Mouse (Mus musculus) midbrain, embryonic 10.5 days (tissue): ENCODE results near the gene Akr1cl. TPM values are rescaled to one million over a fixed set of nuclear protein-coding genes. Genes with fewer than 3 reads are reported as not detected.

ENCODE experiments used
- DNase-seq: peaks from one replicate; pipeline ENCODE4 v3.0.0-alpha.2; 2017; ENCODE audit warnings: low spot score
- H3K27ac ChIP-seq: fragments of 300-500 bp; sonication (generic); replicated peaks from 2 replicates; pipeline ENCODE4 v1.5.1; 2016; ENCODE audit warnings: mild to moderate bottlenecking
- H3K27me3 ChIP-seq: fragments of 300-500 bp; sonication (generic); 2 replicates; pipeline ENCODE4 v1.6.1; 2016; ENCODE audit warnings: low read depth, mild to moderate bottlenecking; ENCODE audit not compliant: poor library complexity, severe bottlenecking
- H3K36me3 ChIP-seq: fragments of 300-500 bp; sonication (generic); 2 replicates; pipeline ENCODE4 v1.6.1; 2016; ENCODE audit warnings: mild to moderate bottlenecking, moderate library complexity
- H3K4me1 ChIP-seq: fragments of 300-500 bp; sonication (generic); 2 replicates; pipeline ENCODE4 v1.6.1; 2016
- H3K4me3 ChIP-seq: fragments of 300-500 bp; sonication (generic); 2 replicates; pipeline ENCODE4 v1.5.1; 2016; ENCODE audit warnings: mild to moderate bottlenecking, moderate library complexity
- H3K9me3 ChIP-seq: fragments of 300-500 bp; sonication (generic); replicated peaks from 2 replicates; pipeline ENCODE4 v1.6.1; 2016; ENCODE audit warnings: mild to moderate bottlenecking
- WGBS: fragments of 180-500 bp; shearing (Covaris S2); methylation state at CpG from one replicate; pipeline ENCODE4 v1.1.7; 2016; 5-methylcytosine and 5-hydroxymethylcytosine counted together
- polyA plus RNA-seq: library from polyadenylated mRNA; unstranded; fragments of >200 nt; fragmentation: Nextera tagmentation; extraction: Ambion mirVana; gene quantifications from 2 replicates; pipeline ENCODE4 v1.2.1, GENCODE M21; 2016

Akr1cl gene
- polyA plus RNA-seq, 1 experiment from 2014 or later, result 0.42 TPM

DNA sequence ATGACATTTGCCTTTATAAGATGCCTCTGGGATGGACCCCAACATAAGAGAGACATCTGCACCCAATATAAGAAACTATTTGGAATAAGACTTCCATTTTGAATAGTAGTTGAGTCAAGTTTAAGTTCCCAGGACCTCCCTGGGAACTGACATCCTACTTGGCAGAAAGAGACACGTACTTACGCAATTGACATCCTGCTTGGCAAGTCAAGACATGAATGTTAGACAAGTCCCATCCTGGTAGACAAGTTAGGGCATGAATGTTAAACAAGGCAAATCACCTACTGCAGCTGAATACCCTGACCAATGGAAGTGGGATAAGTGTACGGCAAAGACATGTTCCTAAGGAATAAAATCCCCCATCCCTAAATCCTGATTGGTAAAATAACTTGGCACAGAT, 9.3 kb upstream of the Akr1cl start:
- no peak overlapping the region for H3K4me3 ChIP-seq
- H3K27ac ChIP-seq, result no peak overlapping the region
- H3K27me3 ChIP-seq, result no peaks in the 10 kb centered on the region
- H3K4me1 ChIP-seq, result no peaks in the 10 kb centered on the region
- no peaks in the 10 kb centered on the region for H3K9me3 ChIP-seq
- no peak for DNase-seq
- H3K36me3 ChIP-seq, result no peaks in the 10 kb centered on the region
- 90% methylated on average over 3 of the region's 3 CpGs for WGBS

DNA sequence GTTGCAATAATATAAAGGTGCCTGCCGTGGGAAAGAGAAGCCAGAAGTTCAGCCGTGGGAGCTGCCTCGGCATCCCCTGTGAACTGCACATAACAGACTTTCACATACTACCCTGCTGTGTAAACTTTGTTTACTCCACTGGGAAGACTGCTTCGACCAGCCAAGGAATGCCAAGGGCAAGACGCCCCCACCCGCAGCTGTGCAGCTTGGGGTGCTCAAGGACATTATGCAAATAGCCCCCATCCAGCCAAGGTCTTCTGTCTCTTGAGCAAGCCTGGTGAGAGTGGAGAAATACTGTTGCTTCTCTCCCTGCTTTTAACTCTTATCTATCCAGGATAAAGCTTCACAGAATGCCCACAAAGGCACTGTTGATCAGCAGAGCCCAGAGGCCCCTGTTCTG, 8.2 kb upstream of the Akr1cl start:
- Histone ChIP-seq H3K9me3 (no peaks in the 10 kb centered on the region), H3K4me1 (no peaks in the 10 kb centered on the region), H3K36me3 (no peaks in the 10 kb centered on the region), H3K27ac (no peak overlapping the region), H3K27me3 (no peaks in the 10 kb centered on the region), H3K4me3 (no peak overlapping the region)
- WGBS, result 89% methylated on average over 6 of the region's 6 CpGs
- no peak for DNase-seq

DNA sequence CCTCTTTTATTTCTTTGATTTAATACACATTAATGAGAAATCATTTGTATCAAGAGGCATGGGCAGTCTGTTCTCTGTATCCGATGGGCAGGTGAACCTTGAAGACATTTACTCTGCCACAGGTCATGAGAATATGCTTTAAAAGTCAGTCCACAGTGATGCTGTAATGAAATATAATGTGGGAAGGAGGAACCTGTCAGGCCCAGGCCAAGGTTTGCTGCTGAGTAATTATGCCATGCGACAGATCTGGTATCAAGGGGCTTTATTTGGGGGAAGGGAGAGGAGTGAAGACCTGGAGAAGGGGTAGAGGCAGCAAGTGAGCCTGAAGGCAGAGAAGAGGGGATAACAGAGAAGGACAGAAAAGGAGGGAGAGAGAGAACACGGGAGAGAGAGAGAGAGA, 7.1 kb upstream of the Akr1cl start:
- no peaks in the 10 kb centered on the region for H3K27me3 ChIP-seq
- H3K36me3 ChIP-seq, result no peaks in the 10 kb centered on the region
- 70% methylated on average over 3 of the region's 3 CpGs for WGBS
- no peaks in the 10 kb centered on the region for H3K9me3 ChIP-seq
- no peak overlapping the region for H3K4me3 ChIP-seq
- DNase-seq, result no peak
- no peaks in the 10 kb centered on the region for H3K4me1 ChIP-seq
- no peak overlapping the region for H3K27ac ChIP-seq

DNA sequence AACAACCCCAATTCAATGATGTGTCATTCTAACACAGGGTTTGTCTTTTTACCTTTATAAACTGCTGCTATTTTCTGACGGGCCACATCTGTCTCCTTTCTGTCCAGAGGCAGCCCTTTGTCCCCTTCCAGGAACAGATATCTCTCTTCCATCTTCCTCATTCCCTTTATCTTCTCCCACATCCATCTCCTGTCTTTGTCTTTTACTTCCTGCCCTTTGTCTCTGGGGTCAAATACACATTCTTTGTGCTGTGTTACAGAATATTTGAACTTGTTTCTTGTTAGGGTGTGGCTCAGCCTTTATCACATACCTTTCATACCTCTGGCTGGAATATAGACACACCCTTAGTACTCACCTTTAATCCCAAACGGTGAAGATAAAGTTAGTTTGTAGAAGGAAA, 5.0 kb upstream of the Akr1cl start:
- Histone ChIP-seq H3K4me3 (no peak overlapping the region), H3K4me1 (no peaks in the 10 kb centered on the region), H3K36me3 (no peaks in the 10 kb centered on the region), H3K27ac (no peak overlapping the region), H3K9me3 (no peaks in the 10 kb centered on the region), H3K27me3 (no peaks in the 10 kb centered on the region)
- no peak for DNase-seq
- WGBS, result 79% methylated on average over 2 of the region's 2 CpGs

- no peak overlapping the region for H3K27ac ChIP-seq
- H3K4me1 ChIP-seq, result no peaks in the 10 kb centered on the region
- H3K36me3 ChIP-seq, result no peaks in the 10 kb centered on the region
- DNase-seq, result no peak
- H3K4me3 ChIP-seq, result no peak overlapping the region
- no peaks in the 10 kb centered on the region for H3K9me3 ChIP-seq
- 35% methylated on average over 3 of the region's 3 CpGs for WGBS
- no peaks in the 10 kb centered on the region for H3K27me3 ChIP-seq
Observed at GRCm38 (mm10) chr1:65035513-65035912, 3.0 kb upstream of the Akr1cl start.

- no peak overlapping the region for H3K27ac ChIP-seq
- H3K4me3 ChIP-seq, result no peak overlapping the region
- no peak for DNase-seq
- H3K27me3 ChIP-seq, result no peaks in the 10 kb centered on the region
- 0 out of 2 replicates have a peak, but pooled peaks cover 3% of the 10 kb centered on the region for H3K4me1 ChIP-seq
- H3K9me3 ChIP-seq, result no peaks in the 10 kb centered on the region
- no peaks in the 10 kb centered on the region for H3K36me3 ChIP-seq
- 77% methylated on average over 9 of the region's 9 CpGs for WGBS
Observed at GRCm38 (mm10) chr1:65028206-65028605, 4.4 kb downstream of the Akr1cl start.

DNA sequence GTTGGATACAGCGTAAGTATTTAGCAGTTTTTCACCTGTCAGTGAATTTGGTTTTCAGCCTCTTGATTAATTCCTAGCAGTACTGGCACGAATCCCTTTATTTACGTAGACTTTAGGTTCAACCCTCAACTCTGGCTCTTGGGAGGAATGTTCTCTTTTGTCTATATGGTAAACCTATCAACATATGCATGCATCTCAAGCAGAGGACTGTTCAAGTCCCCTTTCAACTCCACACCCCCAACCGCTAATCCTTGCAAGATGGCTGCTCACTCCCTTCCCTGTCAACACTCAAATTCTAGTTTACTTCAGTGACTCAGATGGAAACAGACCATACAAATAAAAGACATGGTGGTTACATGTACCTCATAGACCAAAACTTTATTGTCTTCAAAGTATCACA, 19.8 kb downstream of the Akr1cl start:
- H3K27me3 ChIP-seq, result no peaks in the 10 kb centered on the region
- no peaks in the 10 kb centered on the region for H3K4me1 ChIP-seq
- no peak for DNase-seq
- H3K27ac ChIP-seq, result no peak overlapping the region
- no peaks in the 10 kb centered on the region for H3K9me3 ChIP-seq
- 82% methylated on average over 4 of the region's 4 CpGs for WGBS
- H3K4me3 ChIP-seq, result no peak overlapping the region
- H3K36me3 ChIP-seq, result no peaks in the 10 kb centered on the region

GRCm38 (mm10) chr1:65010153-65010552, 22.4 kb downstream of the Akr1cl start:
- no peaks in the 10 kb centered on the region for H3K36me3 ChIP-seq
- no peaks in the 10 kb centered on the region for H3K27me3 ChIP-seq
- DNase-seq, result peak; percentile 68
- 19% methylated on average over 9 of the region's 9 CpGs for WGBS
- no peaks in the 10 kb centered on the region for H3K4me1 ChIP-seq
- H3K4me3 ChIP-seq, result no peak overlapping the region
- no peak overlapping the region for H3K27ac ChIP-seq
- no peaks in the 10 kb centered on the region for H3K9me3 ChIP-seq

DNA sequence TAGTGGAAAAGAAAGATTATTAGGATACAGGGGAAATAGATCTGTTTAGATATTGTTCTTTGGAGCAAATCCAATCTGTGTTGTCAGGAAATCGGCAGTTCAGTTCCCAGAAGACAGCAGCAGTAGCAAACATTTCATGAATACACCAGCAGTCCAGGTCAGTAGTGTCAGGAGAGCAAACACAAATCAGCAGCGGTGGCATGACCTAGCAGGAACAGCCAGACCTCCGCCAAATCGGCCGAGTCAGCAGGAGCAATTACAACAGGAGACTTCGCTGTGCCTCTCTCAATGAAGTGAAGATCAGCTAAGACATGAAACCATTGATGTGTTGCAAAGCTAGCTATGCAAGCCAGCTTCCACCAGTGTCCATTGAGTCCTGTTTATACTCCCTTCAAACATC, 27.0 kb downstream of the Akr1cl start:
- Histone ChIP-seq H3K27me3 (no peaks in the 10 kb centered on the region), H3K9me3 (no peaks in the 10 kb centered on the region), H3K27ac (no peak overlapping the region), H3K4me3 (no peak overlapping the region), H3K36me3 (no peaks in the 10 kb centered on the region), H3K4me1 (no peaks in the 10 kb centered on the region)
- no peak for DNase-seq
- 90% methylated on average over 6 of the region's 6 CpGs for WGBS

GRCm38 (mm10) chr1:65004526-65004925, 28.0 kb downstream of the Akr1cl start:
- 84% methylated on average over 4 of the region's 4 CpGs for WGBS
- Histone ChIP-seq H3K36me3 (no peaks in the 10 kb centered on the region), H3K27ac (no peak overlapping the region), H3K4me1 (no peaks in the 10 kb centered on the region), H3K27me3 (no peaks in the 10 kb centered on the region), H3K9me3 (no peaks in the 10 kb centered on the region), H3K4me3 (no peak overlapping the region)
- no peak for DNase-seq

DNA sequence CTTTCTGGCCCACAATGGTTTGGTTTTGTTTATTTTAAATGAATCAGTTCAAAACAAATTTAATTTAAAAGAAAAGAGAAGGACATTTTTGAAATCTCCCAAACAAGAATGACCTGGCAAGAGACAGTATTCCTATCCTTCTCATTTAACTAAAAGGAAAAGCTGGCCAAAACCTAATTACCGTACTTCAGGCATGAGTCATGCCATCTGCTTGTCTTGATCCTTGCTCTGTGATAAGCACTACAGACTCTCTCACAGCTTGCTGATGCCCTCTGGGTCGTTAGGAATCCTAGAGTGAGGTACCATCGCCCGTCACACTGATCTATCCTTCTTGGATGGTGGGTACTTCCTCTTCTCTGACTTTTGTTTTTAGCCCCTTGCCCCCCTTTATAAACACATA, 39.4 kb downstream of the Akr1cl start:
- Histone ChIP-seq H3K9me3 (no peaks in the 10 kb centered on the region), H3K27ac (no peak overlapping the region), H3K36me3 (no peaks in the 10 kb centered on the region), H3K4me3 (no peak overlapping the region), H3K4me1 (no peaks in the 10 kb centered on the region), H3K27me3 (no peaks in the 10 kb centered on the region)
- 86% methylated on average over 4 of the region's 4 CpGs for WGBS
- DNase-seq, result no peak

DNA sequence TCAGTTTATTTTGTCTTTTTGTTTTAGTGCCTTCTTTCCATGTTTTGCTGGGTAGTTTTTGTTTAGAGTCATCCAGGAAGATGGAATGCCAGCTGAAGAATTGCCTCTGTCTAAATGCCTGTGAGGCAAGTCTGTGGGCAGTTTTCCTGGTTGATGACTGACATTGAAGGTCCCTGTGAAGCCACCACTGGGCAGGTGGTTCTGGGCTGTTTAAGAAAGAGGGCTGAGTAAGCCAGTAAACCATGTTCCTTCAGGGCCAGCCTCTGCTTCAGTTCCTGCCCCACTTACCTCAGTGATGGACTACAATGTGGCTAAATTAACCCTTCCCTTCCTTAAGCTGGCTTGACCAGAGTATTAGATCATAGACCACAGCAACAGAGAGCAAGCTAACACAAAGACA, 44.4 kb downstream of the Akr1cl start:
- H3K36me3 ChIP-seq, result no peaks in the 10 kb centered on the region
- no peaks in the 10 kb centered on the region for H3K9me3 ChIP-seq
- H3K27ac ChIP-seq, result no peak overlapping the region
- no peak overlapping the region for H3K4me3 ChIP-seq
- H3K4me1 ChIP-seq, result no peaks in the 10 kb centered on the region
- H3K27me3 ChIP-seq, result no peaks in the 10 kb centered on the region
- no peak for DNase-seq

GRCm38 (mm10) chr1:64986120-64986519, 46.4 kb downstream of the Akr1cl start:
- Histone ChIP-seq H3K4me3 (no peak overlapping the region), H3K36me3 (no peaks in the 10 kb centered on the region), H3K27me3 (no peaks in the 10 kb centered on the region), H3K4me1 (no peaks in the 10 kb centered on the region), H3K9me3 (no peaks in the 10 kb centered on the region), H3K27ac (no peak overlapping the region)
- peak; percentile 43 for DNase-seq
- WGBS, result 42% methylated on average over 7 of the region's 7 CpGs

GRCm38 (mm10) chr1:64983247-64983646, 49.3 kb downstream of the Akr1cl start:
- Histone ChIP-seq H3K4me1 (peaks cover 2% of the 10 kb centered on the region; the same call in 1 of the 2 replicates), H3K27me3 (no peaks in the 10 kb centered on the region), H3K36me3 (no peaks in the 10 kb centered on the region), H3K4me3 (no peak overlapping the region), H3K27ac (no peak overlapping the region), H3K9me3 (no peaks in the 10 kb centered on the region)
- 89% methylated on average over 3 of the region's 3 CpGs for WGBS
- no peak for DNase-seq
